Mouse (Mus musculus) heart, embryonic 15.5 days (tissue): Measurements from ENCODE around the gene Zfp771. TPM values are rescaled to one million over a fixed set of nuclear protein-coding genes. Genes with fewer than 3 reads are reported as not detected.

Experiments
- ATAC-seq: fragments of 200-750 bp; cut with Nextera tagmentation; replicated peaks from 2 replicates; pipeline ENCODE4 v1.8.0; 2017; ENCODE audit warnings: low read depth, moderate TSS enrichment; ENCODE audit not compliant: insufficient number of reproducible peaks, insufficient read depth, low FRiP score
- H3K27ac ChIP-seq: fragments of 300-500 bp; sonication (generic); 2 replicates; pipeline ENCODE4 v1.5.1; 2015; ENCODE audit warnings: mild to moderate bottlenecking, inconsistent platforms
- H3K27me3 ChIP-seq: fragments of 300-500 bp; sonication (generic); 2 replicates; pipeline ENCODE4 v1.6.1; 2015; ENCODE audit warnings: inconsistent platforms
- H3K36me3 ChIP-seq: fragments of 300-500 bp; sonication (generic); 2 replicates; pipeline ENCODE4 v1.6.1; 2015; ENCODE audit warnings: mild to moderate bottlenecking, inconsistent platforms
- H3K4me1 ChIP-seq: fragments of 300-500 bp; sonication (generic); replicated peaks from 2 replicates; pipeline ENCODE4 v1.6.1; 2015; ENCODE audit warnings: inconsistent platforms
- H3K4me2 ChIP-seq: fragments of 300-500 bp; sonication (generic); 2 replicates; pipeline ENCODE4 v1.6.1; 2015; ENCODE audit warnings: inconsistent platforms, mild to moderate bottlenecking, moderate library complexity
- H3K4me3 ChIP-seq: fragments of 300-500 bp; sonication (generic); 2 replicates; pipeline ENCODE4 v1.5.1; 2015; ENCODE audit warnings: mild to moderate bottlenecking, inconsistent platforms
- H3K9ac ChIP-seq: fragments of 300-500 bp; sonication (generic); 2 replicates; pipeline ENCODE4 v1.6.1; 2015; ENCODE audit warnings: mild to moderate bottlenecking, inconsistent platforms
- H3K9me3 ChIP-seq: fragments of 300-500 bp; sonication (generic); replicated peaks from 2 replicates; pipeline ENCODE4 v1.6.1; 2016; ENCODE audit warnings: inconsistent platforms
- WGBS: fragments of 180-500 bp; shearing (Covaris S2); methylation state at CpG from one replicate; pipeline ENCODE4 v1.1.7; 2015; ENCODE audit warnings: mixed read lengths; 5-methylcytosine and 5-hydroxymethylcytosine counted together
- polyA plus RNA-seq: library from polyadenylated mRNA; unstranded; fragments of >200 nt; fragmentation: Nextera tagmentation; extraction: Ambion mirVana; gene quantifications from 2 replicates; pipeline ENCODE4 v1.2.1, GENCODE M21; 2015

The Zfp771 gene
- polyA plus RNA-seq, 1 experiment from 2014 or later = 32.0 TPM

- ATAC-seq = no peak
- H3K4me2 ChIP-seq = no peak overlapping the region
- peaks cover 23% of the 10 kb centered on the region for H3K4me1 ChIP-seq
- WGBS = 72% methylated on average over 6 of the region's 6 CpGs
- H3K36me3 ChIP-seq = no peaks in the 10 kb centered on the region
- H3K4me3 ChIP-seq = no peak overlapping the region
- no peak overlapping the region for H3K9ac ChIP-seq
- H3K27me3 ChIP-seq = no peaks in the 10 kb centered on the region
- no peaks in the 10 kb centered on the region for H3K9me3 ChIP-seq
- H3K27ac ChIP-seq = no peak overlapping the region
Measured at GRCm38 (mm10) chr7:127220440-127220839, 23.6 kb upstream of the Zfp771 start.

DNA sequence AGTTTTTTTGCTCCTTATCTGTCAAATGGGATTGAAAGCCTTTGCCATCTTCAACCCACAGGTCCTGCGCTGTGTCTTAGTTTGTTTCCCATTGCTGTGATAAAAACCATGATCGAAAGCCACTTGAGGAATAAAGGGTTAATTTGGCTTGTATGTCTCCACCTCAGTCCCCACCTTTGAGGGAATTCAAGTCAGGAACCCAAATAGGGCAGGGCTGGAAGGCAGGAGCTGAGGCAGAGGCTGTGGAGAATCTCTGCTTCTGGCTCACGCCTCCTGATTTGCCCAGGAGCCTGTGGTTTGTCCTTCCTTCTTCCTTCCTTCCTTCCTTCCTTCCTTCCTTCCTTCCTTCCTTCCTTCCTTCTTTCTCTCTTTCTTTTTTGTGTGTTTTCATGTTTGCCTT, 21.0 kb upstream of the Zfp771 start:
- Histone ChIP-seq H3K27me3 (no peaks in the 10 kb centered on the region), H3K4me2 (no peak overlapping the region), H3K27ac (no peak overlapping the region), H3K9me3 (no peaks in the 10 kb centered on the region), H3K4me3 (no peak overlapping the region), H3K9ac (no peak overlapping the region), H3K36me3 (no peaks in the 10 kb centered on the region), H3K4me1 (peaks cover 5% of the 10 kb centered on the region)
- WGBS = 94% methylated on average over 3 of the region's 3 CpGs
- no peak for ATAC-seq

- Histone ChIP-seq H3K27ac (no peak overlapping the region), H3K9me3 (no peaks in the 10 kb centered on the region), H3K4me1 (0 out of 2 replicates have a peak, but pooled peaks cover 2% of the 10 kb centered on the region), H3K4me3 (no peak overlapping the region), H3K4me2 (no peak overlapping the region), H3K9ac (no peak overlapping the region), H3K36me3 (no peaks in the 10 kb centered on the region), H3K27me3 (no peaks in the 10 kb centered on the region)
- ATAC-seq = no peak
- WGBS = 82% methylated on average over 6 of the region's 6 CpGs
Measured at GRCm38 (mm10) chr7:127223515-127224478, 20.3 kb upstream of the Zfp771 start.

GRCm38 (mm10) chr7:127224616-127225015, 19.5 kb upstream of the Zfp771 start:
- Histone ChIP-seq H3K4me2 (no peak overlapping the region), H3K27me3 (no peaks in the 10 kb centered on the region), H3K36me3 (no peaks in the 10 kb centered on the region; the same call in 1 of the 2 replicates), H3K4me3 (no peak overlapping the region), H3K4me1 (0 out of 2 replicates have a peak, but pooled peaks cover 4% of the 10 kb centered on the region), H3K9me3 (no peaks in the 10 kb centered on the region), H3K9ac (no peak overlapping the region), H3K27ac (no peak overlapping the region)
- no peak for ATAC-seq
- WGBS = 88% methylated on average over 6 of the region's 6 CpGs

DNA sequence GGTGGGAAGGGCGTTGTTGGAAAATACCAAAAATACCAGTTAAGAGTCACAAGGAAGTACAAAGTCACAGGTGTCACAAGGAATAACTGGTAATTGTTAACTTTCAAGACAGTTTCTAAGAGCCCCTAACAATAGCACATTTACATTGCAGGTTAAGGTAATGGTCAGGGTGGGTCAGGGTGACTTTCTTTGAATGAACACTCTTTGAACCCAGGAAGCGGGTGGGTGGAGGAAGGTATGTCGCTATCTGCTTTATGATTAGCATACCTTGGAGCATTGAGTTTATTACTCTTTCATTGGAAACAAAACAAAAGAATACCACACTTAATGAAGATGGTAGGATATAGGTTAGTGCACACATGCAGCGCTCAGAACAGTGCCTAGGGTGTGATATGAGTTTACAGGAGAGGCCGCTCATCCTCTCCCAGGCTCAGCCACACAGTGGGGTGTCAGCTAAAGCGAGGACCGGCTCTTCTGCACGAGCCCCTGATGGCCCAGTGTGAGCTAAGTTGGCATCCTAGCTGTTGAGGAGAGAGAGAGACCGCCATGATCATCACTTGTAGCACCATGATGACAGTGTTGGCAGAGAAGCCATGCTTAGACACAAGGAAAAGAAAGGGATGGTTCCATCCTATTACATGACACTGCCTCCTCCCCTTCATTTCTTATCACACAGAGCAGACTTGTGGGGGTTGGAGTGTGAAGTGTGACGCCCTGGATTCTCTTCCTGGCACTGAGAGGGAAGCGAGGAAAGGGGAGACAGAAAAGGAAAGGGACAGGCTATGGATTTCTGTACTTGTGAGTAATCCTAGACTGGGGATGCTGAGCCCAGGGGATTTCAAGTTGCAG, 18.7 kb upstream of the Zfp771 start:
- H3K4me1 ChIP-seq = peaks cover 11% of the 10 kb centered on the region
- H3K9me3 ChIP-seq = no peaks in the 10 kb centered on the region
- H3K36me3 ChIP-seq = no peaks in the 10 kb centered on the region; the same call in 1 of the 2 replicates
- H3K4me2 ChIP-seq = no peak overlapping the region
- no peaks in the 10 kb centered on the region for H3K27me3 ChIP-seq
- no peak overlapping the region for H3K27ac ChIP-seq
- no peak overlapping the region for H3K4me3 ChIP-seq
- ATAC-seq = no peak
- H3K9ac ChIP-seq = no peak overlapping the region
- WGBS = 72% methylated on average over 11 of the region's 11 CpGs

DNA sequence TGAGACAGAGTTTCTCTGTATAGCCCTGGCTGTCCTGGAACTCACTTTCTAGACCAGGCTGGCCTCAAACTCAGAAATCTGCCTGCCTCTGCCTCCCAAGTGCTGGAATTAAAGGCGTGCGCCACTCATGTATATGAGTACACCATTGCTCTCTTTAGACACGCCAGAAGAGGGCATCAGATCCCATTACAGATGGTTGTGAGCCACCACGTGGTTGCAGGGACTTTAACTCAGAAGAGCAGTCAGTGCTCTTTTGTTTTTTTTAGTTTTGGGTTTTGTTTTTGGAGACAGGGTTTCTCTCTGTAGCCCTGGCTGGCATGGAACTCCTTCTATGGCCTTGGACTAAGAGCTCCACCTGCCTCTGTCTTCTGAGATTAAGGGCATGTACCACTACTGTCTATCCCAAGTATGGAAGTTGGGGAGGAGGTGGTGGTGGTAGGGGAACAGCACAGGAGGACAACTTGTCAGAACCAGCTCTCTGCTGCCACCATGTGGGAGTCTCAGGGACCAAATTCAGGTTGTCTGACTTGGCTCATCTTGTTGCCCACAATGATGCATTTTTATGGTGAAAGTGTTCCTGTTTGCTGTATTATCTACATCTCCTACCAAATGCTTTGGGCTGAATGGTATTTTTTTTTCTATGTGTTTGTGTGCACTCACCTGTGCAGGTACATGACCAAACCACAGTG, 15.3 kb upstream of the Zfp771 start:
- no peaks in the 10 kb centered on the region for H3K9me3 ChIP-seq
- 62% methylated on average over 4 of the region's 4 CpGs for WGBS
- no peak overlapping the region for H3K9ac ChIP-seq
- peaks cover 28% of the 10 kb centered on the region for H3K4me1 ChIP-seq
- no peak overlapping the region for H3K4me2 ChIP-seq
- H3K4me3 ChIP-seq = no peak overlapping the region
- H3K27me3 ChIP-seq = no peaks in the 10 kb centered on the region
- H3K36me3 ChIP-seq = no peaks in the 10 kb centered on the region; the same call in 1 of the 2 replicates
- no peak overlapping the region for H3K27ac ChIP-seq
- ATAC-seq = no peak

DNA sequence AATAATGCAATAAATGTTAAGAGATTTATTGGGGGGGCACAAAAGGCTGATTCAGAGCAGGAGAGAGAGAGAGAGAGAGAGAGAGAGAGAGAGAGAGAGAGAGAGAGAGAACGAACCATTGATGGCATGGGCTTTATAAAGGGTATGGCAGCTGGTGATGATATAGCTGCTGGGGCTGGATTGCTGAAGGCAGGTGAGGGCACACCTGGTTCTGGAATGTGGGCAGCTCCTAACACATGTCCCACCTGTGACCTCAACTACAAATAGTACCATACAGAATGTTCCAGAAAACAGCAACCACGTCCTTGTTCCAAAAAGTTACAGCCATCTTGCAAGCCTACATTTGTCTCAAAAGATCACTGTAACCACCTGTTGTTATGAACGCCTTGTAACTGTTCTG, 12.7 kb upstream of the Zfp771 start:
- Histone ChIP-seq H3K9me3 (no peaks in the 10 kb centered on the region), H3K36me3 (peaks cover 19% of the 10 kb centered on the region), H3K27ac (peak overlapping the region; percentile 98; the same call in 1 of the 2 replicates), H3K9ac (peak overlapping the region; percentile 89), H3K4me2 (peak overlapping the region; percentile 71), H3K4me1 (peaks cover 38% of the 10 kb centered on the region), H3K4me3 (peak overlapping the region; percentile 83), H3K27me3 (no peaks in the 10 kb centered on the region)
- 54% methylated on average over 3 of the region's 3 CpGs for WGBS
- no peak for ATAC-seq

DNA sequence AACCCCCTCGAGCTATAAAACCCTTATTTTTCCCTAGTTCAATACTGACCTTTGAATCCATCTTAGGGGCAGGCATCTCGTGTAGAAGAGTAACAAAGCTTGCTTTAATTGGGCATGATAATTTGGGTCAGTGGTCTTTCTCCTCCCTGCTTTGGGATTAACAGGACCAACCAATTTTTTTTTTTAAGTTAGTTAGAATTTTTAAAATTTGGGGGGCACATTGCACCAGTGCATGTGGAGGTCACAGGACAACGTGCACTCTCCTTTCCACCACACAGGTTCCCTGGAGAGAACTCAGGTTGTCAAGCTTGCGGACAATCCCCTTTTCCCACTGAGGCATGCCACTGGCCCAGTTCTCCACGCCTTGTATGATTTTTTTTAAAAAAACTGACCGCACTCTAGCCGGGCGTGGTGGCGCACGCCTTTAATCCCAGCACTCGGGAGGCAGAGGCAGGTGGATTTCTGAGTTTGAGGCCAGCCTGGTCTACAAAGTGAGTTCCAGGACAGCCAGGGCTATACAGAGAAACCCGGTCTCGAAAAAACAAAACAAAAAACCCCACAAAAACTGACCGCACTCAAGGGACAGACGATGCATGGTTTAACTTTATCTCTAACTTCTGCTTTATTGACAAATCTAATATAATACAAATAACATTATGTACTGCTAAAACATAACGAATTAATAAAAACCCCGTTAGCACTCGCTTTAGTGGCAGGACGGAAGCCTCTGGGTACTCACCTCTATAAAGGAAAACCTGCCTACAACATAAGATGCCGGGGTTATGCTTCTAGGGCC, 12.1 kb upstream of the Zfp771 start:
- Histone ChIP-seq H3K9ac (peak overlapping the region; percentile 89), H3K36me3 (peaks cover 25% of the 10 kb centered on the region), H3K27ac (peak overlapping the region; percentile 98), H3K4me1 (peaks cover 38% of the 10 kb centered on the region), H3K27me3 (no peaks in the 10 kb centered on the region), H3K4me3 (peak overlapping the region; percentile 83), H3K4me2 (peak overlapping the region; percentile 71), H3K9me3 (no peaks in the 10 kb centered on the region)
- no peak for ATAC-seq
- 7% methylated on average over 20 of the region's 20 CpGs for WGBS

DNA sequence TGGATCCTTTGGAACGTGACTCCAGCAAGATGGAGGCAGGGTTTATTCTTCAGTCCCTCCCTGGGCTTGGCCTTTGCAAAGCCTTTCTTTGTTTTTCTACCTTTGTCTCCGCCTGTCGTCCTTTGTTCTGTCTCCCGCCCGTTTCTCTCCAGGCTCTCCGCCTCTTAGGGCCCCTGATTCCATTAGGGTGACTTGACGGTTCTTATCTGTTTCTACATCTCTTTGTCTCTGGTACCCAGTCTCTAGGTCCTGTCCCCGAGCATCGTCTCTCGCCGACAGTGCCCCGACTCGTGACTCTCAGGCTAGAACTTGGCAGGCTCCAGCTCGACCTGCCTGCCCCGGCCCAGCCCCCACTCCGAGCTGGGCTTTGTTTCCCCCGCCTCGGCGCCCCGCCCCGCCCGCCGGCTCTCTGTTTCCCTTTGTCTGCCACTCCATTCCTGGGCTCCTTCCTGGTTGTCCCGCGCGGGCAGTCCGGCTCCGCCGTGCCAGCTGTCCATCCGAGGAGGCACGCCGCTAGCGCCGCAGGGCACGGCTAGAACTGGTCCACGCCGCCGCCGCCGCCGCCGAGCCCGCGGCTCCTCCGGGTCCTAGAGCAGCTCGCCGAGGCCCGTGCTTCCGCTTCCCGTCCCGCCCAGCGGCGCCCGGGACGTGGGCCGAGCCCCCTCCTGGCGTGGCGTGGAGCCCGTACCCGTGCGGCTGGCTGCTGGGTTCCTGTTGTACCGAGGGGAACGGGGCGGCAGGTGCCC, 11.3 kb upstream of the Zfp771 start, which contains the start of the genes Zfp553 and Sept1:
TSS of gene Zfp553 (plus strand) at position 440 of the 746 bp plus-strand sequence.
TSS of gene Sept1 (minus strand) at position 509 of the 746 bp plus-strand sequence.
- H3K4me2 ChIP-seq = peak within 1 kb of the TSS; percentile 71
- no peaks in the 10 kb centered on the region for H3K9me3 ChIP-seq
- H3K4me3 ChIP-seq = peak within 1 kb of the TSS; percentile 83
- H3K4me1 ChIP-seq = peaks cover 38% of the 10 kb centered on the region
- peaks cover 33% of the 10 kb centered on the region for H3K36me3 ChIP-seq
- H3K27ac ChIP-seq = peak within 1 kb of the TSS; percentile 98
- peak; percentile 92 for ATAC-seq
- under 1% methylated on average over 64 of the region's 64 CpGs for WGBS
- H3K9ac ChIP-seq = peak within 1 kb of the TSS; percentile 89
- no peaks in the 10 kb centered on the region for H3K27me3 ChIP-seq

DNA sequence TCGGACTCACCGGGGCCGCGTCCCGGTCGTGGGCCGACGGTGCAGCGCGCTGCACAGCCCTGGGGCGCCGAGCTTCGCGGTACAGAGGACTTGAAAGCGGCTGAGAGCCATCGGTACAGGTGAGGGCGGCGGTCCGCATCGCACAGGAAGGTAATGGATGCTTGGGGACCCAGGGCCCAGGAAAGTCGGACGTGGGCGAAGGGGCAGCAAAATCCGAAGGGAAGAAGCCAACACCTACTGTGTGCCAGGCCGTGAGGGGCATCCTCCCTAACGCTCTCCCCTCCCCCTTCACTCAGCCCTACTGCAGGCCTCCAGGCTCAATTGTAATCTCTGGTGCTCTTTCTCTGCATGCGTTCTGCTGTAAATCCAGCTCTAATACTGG, 10.7 kb upstream of the Zfp771 start:
- peak overlapping the region; percentile 83 for H3K4me3 ChIP-seq
- peaks cover 39% of the 10 kb centered on the region for H3K36me3 ChIP-seq
- H3K4me2 ChIP-seq = peak overlapping the region; percentile 71
- peak overlapping the region; percentile 89 for H3K9ac ChIP-seq
- peak overlapping the region; percentile 98 for H3K27ac ChIP-seq
- peak; percentile 20 for ATAC-seq
- H3K4me1 ChIP-seq = peaks cover 38% of the 10 kb centered on the region
- no peaks in the 10 kb centered on the region for H3K9me3 ChIP-seq
- under 1% methylated on average over 27 of the region's 27 CpGs for WGBS
- H3K27me3 ChIP-seq = no peaks in the 10 kb centered on the region
